Mouse (Mus musculus) G1E (cell line): ENCODE results near the gene Gpr12. TPM values are rescaled to one million over a fixed set of nuclear protein-coding genes. Genes with fewer than 3 reads are reported as not detected.

Source experiments
- ATAC-seq: 2 replicates; pipeline ENCODE4 v1.8.0; 2016; ENCODE audit warnings: mild to moderate bottlenecking; ENCODE audit not compliant: insufficient number of reproducible peaks, poor library complexity, low FRiP score, severe bottlenecking; ENCODE audit errors: extremely low read depth
- DNase-seq: peaks from one replicate; pipeline ENCODE4 v3.0.0; 2012; ENCODE audit warnings: low spot score
- H3K27me3 ChIP-seq: 2 replicates; pipeline ENCODE4 v1.6.1; 2012; ENCODE audit warnings: mild to moderate bottlenecking, low read length, inconsistent platforms; ENCODE audit not compliant: insufficient read depth
- H3K36me3 ChIP-seq: replicated peaks from 2 replicates; pipeline ENCODE3; 2012; ENCODE audit warnings: mild to moderate bottlenecking, inconsistent platforms
- H3K4me1 ChIP-seq: 2 replicates; pipeline ENCODE4 v1.6.1; 2012; ENCODE audit warnings: low read depth, low read length, inconsistent platforms, mixed read lengths; ENCODE audit not compliant: insufficient read depth
- H3K4me3 ChIP-seq: 2 replicates; pipeline ENCODE4 v1.5.1; 2012; ENCODE audit warnings: low read depth, mild to moderate bottlenecking, inconsistent platforms, low read length, moderate library complexity, mixed read lengths
- H3K9me3 ChIP-seq: replicated peaks from 2 replicates; pipeline ENCODE4 v1.6.1; 2012; ENCODE audit warnings: inconsistent platforms
- CTCF ChIP-seq: IDR thresholded peaks from 2 replicates; pipeline ENCODE4 v1.5.1; 2012; ENCODE audit warnings: low read depth, low read length, inconsistent platforms, mixed read lengths
- GATA1 ChIP-seq: IDR thresholded peaks from 2 replicates; pipeline ENCODE4 v1.6.1; 2012; ENCODE audit warnings: borderline replicate concordance, low read length, inconsistent platforms, mixed read lengths
- GATA2 ChIP-seq: IDR thresholded peaks from 2 replicates; pipeline ENCODE4 v1.6.1; 2012; ENCODE audit warnings: low read depth, low read length, inconsistent platforms, borderline replicate concordance
- POLR2AphosphoS5 ChIP-seq: IDR thresholded peaks from 2 replicates; pipeline ENCODE4 v1.6.1; 2012; ENCODE audit warnings: low read depth, low read length, inconsistent platforms; ENCODE audit not compliant: insufficient replicate concordance
- TAL1 ChIP-seq: conservative IDR thresholded peaks from 2 replicates; pipeline ENCODE4 v1.6.1; 2012; ENCODE audit warnings: low read depth, low read length, inconsistent platforms, mixed read lengths
- polyA plus RNA-seq: library from polyadenylated mRNA; stranded (reverse); fragments of >175 nt; gene quantifications from 2 replicates; pipeline ENCODE4 v1.2.3, GENCODE M21; 2012
- total RNA-seq, 2 experiments: library from RNA; stranded (forward) in 1 of 2; stranded (reverse) in 1 of 2; fragments of 200-1000 nt in 1 of 2; fragments of >200 nt in 1 of 2; fragmentation: Nextera tagmentation in 1 of 2; gene quantifications; 2 replicates each; pipeline ENCODE4 v1.2.3; 2014 to 2017

Gene Gpr12
- total and polyA plus RNA-seq, 3 experiments, result 0.11 TPM; not detected in 2

- H3K9me3 ChIP-seq, result no peaks in the 10 kb centered on the region
- DNase-seq (no peak), ATAC-seq (no peak)
- H3K4me3 ChIP-seq, result no peak overlapping the region
- no peaks in the 10 kb centered on the region for H3K27me3 ChIP-seq
- TF ChIP-seq GATA1, result no peak
- TF ChIP-seq GATA2, result no peak
- TF ChIP-seq CTCF, result no peak
- TF ChIP-seq POLR2AphosphoS5, result no peak
- TF ChIP-seq TAL1, result no peak
- H3K36me3 ChIP-seq, result no peaks in the 10 kb centered on the region
- no peaks in the 10 kb centered on the region for H3K4me1 ChIP-seq
Observed at GRCm38 (mm10) chr5:146625635-146626311, 40.7 kb upstream of the Gpr12 start.

- Histone ChIP-seq H3K27me3 (no peaks in the 10 kb centered on the region), H3K9me3 (no peaks in the 10 kb centered on the region), H3K4me1 (no peaks in the 10 kb centered on the region), H3K4me3 (no peak overlapping the region), H3K36me3 (no peaks in the 10 kb centered on the region)
- DNase-seq (no peak), ATAC-seq (no peak)
- TF ChIP-seq CTCF (no peak), GATA1 (no peak), POLR2AphosphoS5 (no peak), TAL1 (no peak), GATA2 (no peak)
Observed at GRCm38 (mm10) chr5:146611830-146612229, 26.8 kb upstream of the Gpr12 start.

- TF ChIP-seq TAL1, result no peak
- TF ChIP-seq GATA1, result no peak
- no peak for TF ChIP-seq GATA2
- no peak for TF ChIP-seq CTCF
- TF ChIP-seq POLR2AphosphoS5, result no peak
- H3K4me1 ChIP-seq, result no peaks in the 10 kb centered on the region
Observed at GRCm38 (mm10) chr5:146611009-146611408, 26.0 kb upstream of the Gpr12 start.

GRCm38 (mm10) chr5:146609646-146610045 is 24.6 kb upstream of the Gpr12 start:
- Histone ChIP-seq H3K9me3 (no peaks in the 10 kb centered on the region), H3K4me1 (no peaks in the 10 kb centered on the region), H3K27me3 (no peaks in the 10 kb centered on the region), H3K4me3 (no peak overlapping the region), H3K36me3 (no peaks in the 10 kb centered on the region)
- TF ChIP-seq POLR2AphosphoS5, result no peak
- TF ChIP-seq TAL1, result no peak
- no peak for TF ChIP-seq GATA2
- TF ChIP-seq CTCF, result no peak
- no peak for TF ChIP-seq GATA1
- ATAC-seq (no peak), DNase-seq (no peak)

More at GRCm38 (mm10) chr5:146611009-146611408, 26.0 kb upstream of the Gpr12 start:
- no peak overlapping the region for H3K4me3 ChIP-seq
- DNase-seq (no peak), ATAC-seq (no peak)
- H3K9me3 ChIP-seq, result no peaks in the 10 kb centered on the region
- no peaks in the 10 kb centered on the region for H3K27me3 ChIP-seq
- no peaks in the 10 kb centered on the region for H3K36me3 ChIP-seq

- DNase-seq, result no peak
Observed at GRCm38 (mm10) chr5:146607816-146608215, 22.8 kb upstream of the Gpr12 start.

GRCm38 (mm10) chr5:146606895-146607294 is 21.9 kb upstream of the Gpr12 start:
- no peak overlapping the region for H3K4me3 ChIP-seq
- H3K4me1 ChIP-seq, result no peaks in the 10 kb centered on the region
- TF ChIP-seq TAL1 (no peak), CTCF (no peak), GATA1 (no peak), POLR2AphosphoS5 (no peak), GATA2 (no peak)
- no peak for DNase-seq
- no peaks in the 10 kb centered on the region for H3K27me3 ChIP-seq
- H3K9me3 ChIP-seq, result no peaks in the 10 kb centered on the region
- H3K36me3 ChIP-seq, result no peaks in the 10 kb centered on the region
- ATAC-seq, result no peak

More at GRCm38 (mm10) chr5:146607816-146608215, 22.8 kb upstream of the Gpr12 start:
- H3K4me1 ChIP-seq, result no peaks in the 10 kb centered on the region
- H3K36me3 ChIP-seq, result no peaks in the 10 kb centered on the region
- no peak overlapping the region for H3K4me3 ChIP-seq
- H3K27me3 ChIP-seq, result no peaks in the 10 kb centered on the region
- ATAC-seq, result no peak
- TF ChIP-seq CTCF, result no peak
- TF ChIP-seq GATA2, result no peak
- no peak for TF ChIP-seq TAL1
- no peak for TF ChIP-seq GATA1
- no peak for TF ChIP-seq POLR2AphosphoS5
- no peaks in the 10 kb centered on the region for H3K9me3 ChIP-seq

GRCm38 (mm10) chr5:146606221-146606620 is 21.2 kb upstream of the Gpr12 start:
- ATAC-seq, result no peak
- H3K9me3 ChIP-seq, result no peaks in the 10 kb centered on the region
- H3K36me3 ChIP-seq, result no peaks in the 10 kb centered on the region
- no peak overlapping the region for H3K4me3 ChIP-seq
- H3K4me1 ChIP-seq, result no peaks in the 10 kb centered on the region
- H3K27me3 ChIP-seq, result no peaks in the 10 kb centered on the region
- TF ChIP-seq GATA1 (no peak), TAL1 (no peak), GATA2 (no peak), POLR2AphosphoS5 (no peak), CTCF (no peak)
- no peak for DNase-seq
